Mouse (Mus musculus) erythroblast, adult 5-6 weeks (primary cell): ENCODE measurements around the gene Xrcc4. TPM values are rescaled to one million over a fixed set of nuclear protein-coding genes. Genes with fewer than 3 reads are reported as not detected.

Source experiments
- ATAC-seq: replicated peaks from 2 replicates; pipeline ENCODE4 v1.8.0; 2016; ENCODE audit warnings: moderate number of reproducible peaks, mild to moderate bottlenecking, moderate TSS enrichment, inconsistent platforms; ENCODE audit not compliant: poor library complexity, low FRiP score, severe bottlenecking
- total RNA-seq, 2 experiments: library from RNA; stranded (forward) in 1 of 2; stranded (reverse) in 1 of 2; fragments of 150-400 nt in 1 of 2; fragments of 200-764, 138-1000 nt in 1 of 2; gene quantifications; 2 replicates each; pipeline versions ENCODE4 v1.2.3 to v1.2.4; 2015 to 2017; ENCODE audit warnings: low replicate concordance in 2 of 2

Xrcc4 gene
- total RNA-seq, 2 experiments from 2014 or later, result 7.6 to 11.7 TPM

DNA sequence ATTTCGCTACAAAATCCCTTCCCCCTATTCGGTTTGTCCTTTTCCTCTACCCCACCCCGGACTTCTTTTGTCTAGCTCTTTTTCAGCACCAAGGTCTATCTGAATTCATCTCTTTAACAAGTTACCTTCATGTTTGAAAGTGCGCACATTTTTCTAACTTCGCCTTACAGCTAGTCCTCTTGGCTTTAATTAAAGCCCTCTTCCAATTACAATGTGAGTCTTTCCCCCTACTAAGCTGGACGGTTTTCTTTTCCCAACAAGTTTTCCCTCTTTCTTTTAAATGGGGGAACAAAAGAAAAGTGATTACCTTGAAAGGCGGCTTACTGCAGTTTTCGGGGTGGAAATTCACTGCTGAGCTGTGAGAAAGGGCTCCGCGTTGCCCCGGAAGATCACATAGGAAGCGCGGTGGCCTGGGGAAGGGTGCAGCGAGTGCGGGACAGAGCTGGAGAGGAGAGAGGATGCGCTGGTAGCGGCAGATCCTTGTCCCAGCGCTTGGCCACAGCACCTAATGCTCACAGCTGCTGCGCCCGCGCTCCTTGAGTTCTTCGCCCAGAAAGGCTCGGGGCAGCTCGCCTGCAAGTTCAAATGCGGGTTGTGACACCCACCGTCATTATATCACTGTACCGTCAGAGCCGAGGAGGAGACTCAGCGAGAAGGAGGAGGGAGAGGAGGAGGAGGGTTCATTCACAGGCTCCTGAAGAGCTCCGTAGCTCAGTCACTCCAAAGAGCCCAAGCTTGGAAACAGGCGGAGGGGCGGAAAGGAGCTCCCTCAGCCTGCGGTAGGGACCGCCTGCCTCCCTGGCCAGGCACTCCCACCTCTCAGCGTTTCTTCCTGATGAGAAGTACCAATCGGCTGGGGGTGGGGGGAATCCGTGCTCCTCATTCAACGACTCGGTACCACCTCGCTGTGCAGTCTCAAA lies 347.4 kb downstream of the Xrcc4 start, which contains the start of gene Vcan:
Vcan (minus strand) TSS at position 744 of the 920 bp plus-strand sequence.
- no peak for ATAC-seq

DNA sequence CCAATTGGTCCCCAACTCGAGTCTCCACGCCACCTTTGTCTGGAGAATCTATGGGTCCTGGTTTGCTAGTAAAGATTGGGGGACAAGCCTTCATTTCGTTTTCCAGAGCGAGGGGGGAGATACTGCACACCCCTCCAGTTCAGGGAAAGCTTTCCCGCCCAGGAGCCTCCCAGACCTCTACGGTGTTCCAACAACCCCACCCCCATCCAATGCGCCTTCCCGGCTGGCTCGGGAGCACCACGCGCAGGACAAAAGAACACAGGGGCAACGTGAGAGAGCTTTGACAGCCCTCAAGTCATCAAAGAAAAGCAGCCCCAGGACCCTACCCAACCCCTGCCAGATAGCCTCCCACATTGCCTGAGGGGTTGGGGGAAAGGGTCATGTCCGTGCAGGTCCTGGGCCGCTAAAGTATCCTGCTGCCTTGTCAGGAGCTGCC lies 348.3 kb downstream of the Xrcc4 start:
- ATAC-seq, result no peak

DNA sequence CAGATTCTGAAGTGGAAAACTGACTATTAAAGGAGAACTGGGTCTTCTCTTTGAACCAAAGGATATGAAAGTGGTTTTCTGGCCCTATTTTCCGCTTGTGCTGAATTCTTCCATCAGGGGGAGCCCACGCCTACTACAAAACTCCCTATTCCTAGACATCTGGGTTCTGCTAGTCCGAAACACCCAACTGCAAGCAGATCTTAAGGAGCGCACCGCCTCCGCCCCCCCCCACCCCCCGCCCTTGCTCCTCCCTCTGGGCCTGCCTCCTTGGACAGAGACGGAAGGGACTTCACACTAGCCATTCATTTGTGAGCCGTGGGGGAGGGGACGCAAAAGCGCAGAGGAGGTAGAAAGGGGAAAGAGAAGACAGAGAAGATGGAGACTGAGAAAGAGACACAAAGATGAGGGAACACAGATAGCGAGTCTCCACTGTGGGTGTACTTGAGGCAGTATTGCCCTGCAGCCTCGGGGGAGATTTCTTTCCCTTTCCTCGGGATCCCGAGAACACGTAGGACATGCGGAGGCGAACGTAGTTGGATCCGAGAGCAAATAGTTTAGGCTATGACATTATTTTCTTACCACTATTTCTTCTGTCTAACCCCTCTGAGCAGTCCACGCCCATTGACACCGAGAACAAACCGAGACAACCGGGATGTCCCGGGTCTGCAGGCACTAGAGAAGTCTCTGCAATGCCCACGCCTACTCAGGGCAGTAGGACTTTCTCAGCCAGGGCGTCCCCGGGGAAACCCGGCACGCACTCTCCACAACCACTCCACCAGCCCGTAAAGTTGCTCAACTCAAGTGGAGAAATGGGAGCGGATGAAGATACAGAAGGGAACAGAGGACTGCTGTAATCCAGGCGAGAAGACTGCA lies 348.9 kb downstream of the Xrcc4 start:
- ATAC-seq, result no peak

DNA sequence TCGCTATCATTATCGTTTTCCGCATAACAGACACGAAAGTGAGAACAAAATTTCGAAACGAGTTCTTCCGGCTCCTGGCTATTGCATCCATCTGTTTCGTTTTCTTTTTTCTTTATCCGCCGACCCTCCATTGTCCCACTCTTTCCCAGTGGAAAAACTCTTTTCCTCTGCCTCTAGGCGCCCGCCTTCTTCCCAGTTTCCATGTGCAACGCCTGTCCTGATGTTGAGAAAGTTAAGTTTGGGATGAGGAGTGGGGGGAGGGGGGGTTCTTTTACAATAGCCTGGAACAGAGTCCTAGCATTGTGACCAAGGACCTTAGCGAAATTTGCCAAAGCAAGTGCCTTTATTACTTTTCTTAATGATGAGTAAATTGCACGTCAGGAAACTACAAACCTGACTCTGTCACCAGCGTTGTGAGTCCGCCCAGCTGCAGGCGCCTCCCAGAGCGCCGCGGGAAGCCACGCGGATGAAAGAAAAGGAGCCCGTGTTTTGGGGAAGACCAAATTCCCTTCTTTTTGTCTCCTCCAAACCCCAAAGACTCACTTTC lies 349.6 kb downstream of the Xrcc4 start:
- ATAC-seq, result no peak

DNA sequence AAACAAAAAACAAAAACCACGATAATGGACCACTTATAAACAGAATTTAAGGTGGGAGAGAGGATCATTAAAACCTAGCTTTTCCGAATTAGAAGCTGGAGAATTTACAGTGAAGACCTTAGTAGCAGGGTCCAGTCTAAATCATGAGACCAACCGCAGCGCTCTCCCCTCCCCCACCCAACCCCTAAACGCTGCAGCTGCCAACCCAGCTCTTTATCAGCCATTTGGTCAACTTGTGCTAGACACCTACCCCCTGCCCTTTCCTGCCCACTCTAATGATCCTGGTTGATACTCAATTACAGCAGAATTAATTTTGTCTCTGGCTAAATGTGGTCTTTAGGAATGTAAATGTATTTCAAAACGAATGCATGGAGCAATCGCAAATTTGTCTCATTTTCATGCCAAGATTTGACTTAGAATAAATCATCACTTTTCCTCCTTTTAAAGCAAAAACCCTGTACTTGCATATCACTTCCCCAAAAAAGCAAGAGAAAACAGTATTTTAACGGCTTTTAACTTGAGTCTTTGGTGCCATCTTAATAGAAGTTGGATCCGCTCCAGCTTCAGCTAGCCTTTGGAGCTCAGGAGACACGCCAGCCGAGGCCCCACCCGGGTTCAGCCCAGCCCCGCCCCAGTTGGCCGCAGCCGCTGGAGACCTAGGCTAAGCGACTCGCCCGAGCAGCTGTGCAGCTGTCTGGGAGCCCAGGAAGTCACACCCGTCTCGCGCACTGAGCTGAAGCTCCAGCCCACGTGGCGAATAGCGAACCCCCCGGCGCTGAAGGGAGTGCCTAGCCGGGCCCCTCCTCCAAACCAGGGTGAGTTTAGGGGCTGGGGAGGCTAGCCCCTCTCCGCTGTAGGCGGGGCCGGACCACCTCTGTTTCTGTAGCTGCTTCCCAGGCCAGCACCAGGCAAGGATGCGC lies 350.4 kb downstream of the Xrcc4 start:
- ATAC-seq, result 0 out of 2 replicates have a peak, but pooled peaks have one; percentile 67

DNA sequence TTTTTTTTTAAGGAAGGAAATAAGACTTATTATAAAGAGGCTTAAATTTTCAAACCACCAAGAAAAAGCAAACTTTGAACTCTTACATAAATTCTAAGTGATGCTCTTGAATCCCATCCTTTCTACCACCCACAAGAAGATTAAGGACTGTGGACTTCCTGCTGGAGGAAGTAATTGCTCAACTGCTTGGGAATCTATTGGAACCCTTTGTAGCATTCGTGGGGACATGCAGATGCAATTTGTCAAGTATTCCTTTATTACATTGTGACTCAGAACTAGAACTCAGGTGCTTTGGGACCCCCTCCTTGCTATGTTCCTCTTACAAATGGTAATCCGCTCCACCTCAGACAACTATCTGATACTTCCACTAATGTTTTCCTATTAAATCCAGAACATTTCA lies 351.1 kb downstream of the Xrcc4 start:
- no peak for ATAC-seq

DNA sequence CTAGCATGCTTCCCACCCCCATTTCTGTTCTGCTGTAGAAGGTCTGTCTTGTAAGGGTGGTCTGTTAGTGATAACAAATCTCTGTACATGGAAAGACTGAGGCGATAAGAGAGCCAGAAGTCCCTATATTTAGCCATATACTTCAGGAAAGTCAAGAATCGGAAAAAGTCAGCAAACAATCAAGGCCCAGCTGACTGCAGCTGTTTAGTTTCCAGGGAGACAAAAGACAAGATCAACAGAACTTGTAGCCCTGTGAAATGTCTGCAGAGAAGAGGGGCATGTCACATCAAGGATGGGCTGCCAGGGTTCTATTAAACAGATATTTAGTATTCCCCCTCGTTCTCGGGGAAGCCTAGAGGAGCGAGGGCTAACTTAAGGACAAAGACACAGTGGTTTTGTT lies 354.3 kb downstream of the Xrcc4 start:
- ATAC-seq, result no peak

- ATAC-seq, result no peak
Observed at GRCm38 (mm10) chr13:89726492-89726891, 362.9 kb downstream of the Xrcc4 start.

Other genes starting within 250 kb of the Xrcc4 start
- 11.3 and 17.1 TPM in 2 replicates for gene Tmem167, start 485 bp downstream of the Xrcc4 start, total RNA-seq (2015; ENCODE audit: low replicate concordance)
- 5.7 TPM in 2 replicates for gene Tmem167, start 485 bp downstream of the Xrcc4 start, total RNA-seq (2017; ENCODE audit: low replicate concordance)